Mouse (Mus musculus) limb, embryonic 14.5 days (tissue): Measurements from ENCODE around the gene Phlda2. TPM values are rescaled to one million over a fixed set of nuclear protein-coding genes. Genes with fewer than 3 reads are reported as not detected.

Experiments used
- ATAC-seq: fragments of 200-750 bp; cut with Nextera tagmentation; 2 replicates; pipeline ENCODE4 v1.8.0; 2017; ENCODE audit warnings: low read depth, moderate number of reproducible peaks, moderate TSS enrichment; ENCODE audit not compliant: low FRiP score
- DNase-seq: peaks from one replicate; pipeline ENCODE4 v3.0.0-alpha.2; 2015; ENCODE audit warnings: low spot score
- H3K27ac ChIP-seq: fragments of 300-500 bp; sonication (generic); replicated peaks from 2 replicates; pipeline ENCODE4 v1.5.1; 2014; ENCODE audit warnings: low read depth, mild to moderate bottlenecking, low read length, moderate library complexity, mixed read lengths
- H3K27me3 ChIP-seq: fragments of 300-500 bp; sonication (generic); 2 replicates; pipeline ENCODE4 v1.6.1; 2014; ENCODE audit warnings: low read length, mixed read lengths; ENCODE audit not compliant: control insufficient read depth, insufficient read depth
- H3K36me3 ChIP-seq: fragments of 300-500 bp; sonication (generic); 2 replicates; pipeline ENCODE4 v1.6.1; 2014; ENCODE audit warnings: mild to moderate bottlenecking, low read length, moderate library complexity, mixed read lengths; ENCODE audit not compliant: control insufficient read depth, insufficient read depth
- H3K4me1 ChIP-seq: fragments of 300-500 bp; sonication (generic); 2 replicates; pipeline ENCODE4 v1.6.1; 2014; ENCODE audit warnings: antibody characterized with exemption, low read length, mixed read lengths; ENCODE audit not compliant: control insufficient read depth, insufficient read depth
- H3K4me2 ChIP-seq: fragments of 300-500 bp; sonication (generic); replicated peaks from 2 replicates; pipeline ENCODE4 v1.6.1; 2014; ENCODE audit warnings: low read depth, mild to moderate bottlenecking, low read length, moderate library complexity; ENCODE audit not compliant: severe bottlenecking
- H3K4me3 ChIP-seq: fragments of 300-500 bp; sonication (generic); replicated peaks from 2 replicates; pipeline ENCODE4 v1.5.1; 2014; ENCODE audit warnings: low read length
- H3K9ac ChIP-seq: fragments of 300-500 bp; sonication (generic); 2 replicates; pipeline ENCODE4 v1.6.1; 2014; ENCODE audit warnings: mild to moderate bottlenecking, low read depth, low read length, moderate library complexity; ENCODE audit not compliant: severe bottlenecking
- H3K9me3 ChIP-seq: fragments of 300-500 bp; sonication (generic); 2 replicates; pipeline ENCODE4 v1.6.1; 2016; ENCODE audit warnings: low read length; ENCODE audit not compliant: control insufficient read depth
- POLR2A ChIP-seq: fragments of 200-500 bp; IDR thresholded peaks from 2 replicates; pipeline ENCODE4 v1.8.0; 2012; ENCODE audit warnings: inconsistent platforms, mild to moderate bottlenecking, moderate library complexity, borderline replicate concordance; ENCODE audit not compliant: insufficient read depth, insufficient read length; ENCODE audit errors: extremely low read depth
- WGBS: fragments of 180-500 bp; shearing (Covaris S2); extraction: QIAGEN DNeasy Blood & Tissue Kit; methylation state at CpG from one replicate; pipeline ENCODE4 v1.1.7; 2014; 5-methylcytosine and 5-hydroxymethylcytosine counted together
- polyA plus RNA-seq, 2 experiments: library from polyadenylated mRNA; depleted of rRNA in 1 of 2; stranded (reverse) in 1 of 2; unstranded in 1 of 2; fragments of >200 nt; fragmentation: Nextera tagmentation in 1 of 2; extraction: Ambion mirVana in 1 of 2; gene quantifications; 2 replicates each; pipeline versions ENCODE4 v1.2.1 to v1.2.3; 2012 to 2014

Phlda2 gene
- polyA plus RNA-seq, 2 experiments, result 13.7 to 23.3 TPM

DNA sequence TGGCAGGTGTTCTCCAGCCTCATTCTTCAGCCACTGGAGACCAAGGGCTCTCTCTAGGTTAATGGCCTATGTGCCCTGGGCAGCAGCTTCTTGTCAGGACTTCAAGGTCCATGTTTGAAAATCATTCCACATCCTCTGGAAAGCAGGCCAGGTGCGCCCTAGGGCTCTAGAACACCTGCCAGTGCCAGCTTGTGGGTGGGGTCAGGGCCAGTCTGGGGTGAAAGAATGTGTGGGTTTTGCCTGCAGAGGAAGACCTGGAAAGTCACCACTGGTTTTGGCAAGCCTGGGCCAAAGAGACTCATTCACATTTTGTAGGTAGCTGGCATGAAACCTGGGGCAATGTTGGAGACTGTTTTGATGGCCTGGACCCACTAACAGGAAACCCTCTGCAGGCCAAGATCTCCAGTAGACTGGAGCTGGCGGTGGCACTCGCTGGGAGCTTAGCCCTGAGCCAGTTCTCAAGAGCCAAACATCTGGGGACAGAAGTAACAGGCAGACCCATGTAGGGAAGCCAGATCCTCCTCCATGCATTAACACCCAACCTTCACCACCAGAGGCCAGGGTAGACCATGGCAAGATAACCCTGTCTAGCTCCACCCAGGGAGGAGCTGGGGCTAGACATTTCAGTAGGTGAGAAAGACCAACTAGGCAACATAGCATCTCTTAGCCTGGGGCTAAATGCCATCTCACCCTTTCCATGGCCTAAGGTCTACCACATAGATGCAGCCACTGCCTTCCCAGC lies 7.8 kb upstream of the Phlda2 start:
- TF ChIP-seq POLR2A, result no peak
- no peaks in the 10 kb centered on the region for H3K9me3 ChIP-seq
- H3K4me1 ChIP-seq, result no peaks in the 10 kb centered on the region
- WGBS, result 80% methylated on average over 3 of the region's 3 CpGs
- no peak overlapping the region for H3K27ac ChIP-seq
- H3K4me2 ChIP-seq, result no peak overlapping the region
- DNase-seq (no peak), ATAC-seq (no peak)
- peaks cover 22% of the 10 kb centered on the region for H3K36me3 ChIP-seq
- H3K27me3 ChIP-seq, result no peaks in the 10 kb centered on the region
- H3K4me3 ChIP-seq, result no peak overlapping the region
- H3K9ac ChIP-seq, result no peak overlapping the region

- DNase-seq, result no peak
- Histone ChIP-seq H3K9ac (no peak overlapping the region), H3K9me3 (no peaks in the 10 kb centered on the region), H3K36me3 (peaks cover 10% of the 10 kb centered on the region), H3K4me2 (no peak overlapping the region), H3K4me1 (no peaks in the 10 kb centered on the region), H3K27me3 (no peaks in the 10 kb centered on the region), H3K27ac (no peak overlapping the region), H3K4me3 (no peak overlapping the region)
- ATAC-seq, result no peak
- no peak for TF ChIP-seq POLR2A
- WGBS, result 82% methylated on average over 1 of the region's 1 CpGs
Observed at GRCm38 (mm10) chr7:143509566-143509965, 6.6 kb upstream of the Phlda2 start.

GRCm38 (mm10) chr7:143506675-143507074 lies 3.7 kb upstream of the Phlda2 start:
- 33% methylated on average over 7 of the region's 7 CpGs for WGBS
- Histone ChIP-seq H3K27ac (no peak overlapping the region), H3K27me3 (0 out of 2 replicates have a peak, but pooled peaks cover 8% of the 10 kb centered on the region), H3K4me2 (no peak overlapping the region), H3K9ac (no peak overlapping the region), H3K4me1 (peaks cover 5% of the 10 kb centered on the region; the same call in 1 of the 2 replicates), H3K36me3 (no peaks in the 10 kb centered on the region), H3K9me3 (no peaks in the 10 kb centered on the region), H3K4me3 (no peak overlapping the region)
- ATAC-seq (no peak), DNase-seq (peak; percentile 34)
- TF ChIP-seq POLR2A, result no peak

- no peak overlapping the region for H3K4me2 ChIP-seq
- ATAC-seq (no peak), DNase-seq (no peak)
- 71% methylated on average over 7 of the region's 7 CpGs for WGBS
- H3K4me1 ChIP-seq, result peaks cover 7% of the 10 kb centered on the region; the same call in 1 of the 2 replicates
- no peak overlapping the region for H3K4me3 ChIP-seq
- no peak overlapping the region for H3K27ac ChIP-seq
- no peaks in the 10 kb centered on the region for H3K36me3 ChIP-seq
- no peak overlapping the region for H3K9ac ChIP-seq
- H3K27me3 ChIP-seq, result peaks cover 9% of the 10 kb centered on the region; the same call in 1 of the 2 replicates
- TF ChIP-seq POLR2A, result no peak
- no peaks in the 10 kb centered on the region for H3K9me3 ChIP-seq
Observed at GRCm38 (mm10) chr7:143506271-143506670, 3.3 kb upstream of the Phlda2 start.

DNA sequence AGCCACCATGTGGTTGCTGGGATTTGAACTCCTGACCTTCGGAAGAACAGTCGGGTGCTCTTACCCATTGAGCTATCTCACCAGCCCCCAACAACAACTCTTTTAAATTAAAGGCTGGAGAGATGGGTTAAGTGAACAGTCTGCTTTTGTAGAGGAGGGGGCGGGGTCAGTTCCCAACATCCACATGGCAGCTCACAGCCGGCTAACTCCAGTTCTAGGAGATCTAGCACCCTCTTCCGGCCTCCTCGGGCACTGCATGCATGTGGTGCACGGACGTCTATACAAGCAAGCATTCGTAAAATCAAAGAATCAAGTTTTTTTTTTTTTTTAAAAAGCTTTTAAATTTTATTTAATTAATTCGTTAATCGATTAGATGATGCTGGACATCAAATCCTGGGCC lies 2.9 kb upstream of the Phlda2 start:
- no peak for TF ChIP-seq POLR2A
- Histone ChIP-seq H3K4me2 (no peak overlapping the region), H3K4me3 (no peak overlapping the region), H3K36me3 (no peaks in the 10 kb centered on the region), H3K9me3 (no peaks in the 10 kb centered on the region), H3K27ac (no peak overlapping the region), H3K4me1 (peaks cover 7% of the 10 kb centered on the region; the same call in 1 of the 2 replicates), H3K9ac (no peak overlapping the region), H3K27me3 (peaks cover 14% of the 10 kb centered on the region)
- ATAC-seq, result no peak
- 26% methylated on average over 11 of the region's 11 CpGs for WGBS
- DNase-seq, result peak; percentile 58

GRCm38 (mm10) chr7:143505411-143505810 lies 2.5 kb upstream of the Phlda2 start:
- no peak for TF ChIP-seq POLR2A
- Histone ChIP-seq H3K27ac (no peak overlapping the region), H3K9ac (no peak overlapping the region), H3K27me3 (peaks cover 18% of the 10 kb centered on the region), H3K4me3 (no peak overlapping the region), H3K4me2 (no peak overlapping the region), H3K36me3 (no peaks in the 10 kb centered on the region), H3K4me1 (peaks cover 7% of the 10 kb centered on the region; the same call in 1 of the 2 replicates), H3K9me3 (no peaks in the 10 kb centered on the region)
- no peak for DNase-seq
- WGBS, result 97% methylated on average over 2 of the region's 2 CpGs
- no peak for ATAC-seq
